Mouse (Mus musculus): ENCODE data around the gene Dynll1. TPM values are rescaled to one million over a fixed set of nuclear protein-coding genes. Genes with fewer than 3 reads are reported as not detected.
"Not testable (repeated sequence)": the region's sequence is repeated elsewhere in the genome, so short reads cannot be mapped to it uniquely, and the experiment has no call there.

Gene Dynll1
- polyA plus RNA-seq, 1 experiment from 2014 or later, result 1,865 TPM

DNA sequence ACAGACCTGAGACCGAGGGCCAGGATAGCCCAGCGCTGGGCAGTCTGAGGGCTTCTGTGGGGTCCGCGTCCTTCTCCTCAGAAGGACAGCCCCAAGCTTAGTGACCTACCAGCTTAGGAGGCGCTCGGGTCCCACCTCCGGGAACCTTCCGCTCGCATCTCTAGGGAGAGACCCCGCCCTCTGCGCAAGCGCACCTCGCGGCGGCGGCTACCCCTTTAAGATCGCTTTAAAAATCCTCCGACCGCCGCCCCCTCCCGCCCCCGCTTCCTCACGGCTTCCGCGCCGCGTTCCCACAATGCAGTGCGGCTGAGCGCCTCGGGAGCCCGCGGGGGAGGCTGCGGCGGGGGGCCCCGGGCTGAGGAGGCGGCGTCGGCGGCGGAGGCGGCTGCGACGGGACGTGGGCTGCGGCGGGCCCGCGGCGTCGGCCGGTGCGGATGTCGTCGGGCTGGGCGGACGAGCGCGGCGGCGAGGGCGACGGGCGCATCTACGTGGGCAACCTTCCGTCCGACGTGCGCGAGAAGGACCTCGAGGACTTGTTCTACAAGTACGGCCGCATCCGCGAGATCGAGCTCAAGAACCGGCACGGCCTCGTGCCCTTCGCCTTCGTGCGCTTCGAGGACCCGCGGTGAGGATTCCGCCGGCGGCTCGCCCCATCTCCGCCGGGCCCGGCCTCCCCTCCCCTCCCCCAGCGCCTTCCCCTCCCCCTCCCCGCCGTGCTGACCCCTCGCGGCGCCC is 26.2 kb upstream of the Dynll1 start, which contains the start of gene Srsf9:
Srsf9 (plus strand) TSS at position 303 of the 735 bp plus-strand sequence.
- Histone ChIP-seq H3K27me3 (ENCODE audit: low read depth, poor library complexity, severe bottlenecking) (no peaks in the 10 kb centered on the region), H3K4me3 (peak within 1 kb of the TSS; percentile 84), H3K27ac (peak within 1 kb of the TSS; percentile 98), H3K4me1 (peaks cover 22% of the 10 kb centered on the region), H3K36me3 (peaks cover 33% of the 10 kb centered on the region), H3K9me3 (replicated peaks) (no peaks in the 10 kb centered on the region)
- DNase-seq (ENCODE audit: low spot score), result peak; percentile 99
- WGBS, result under 1% methylated on average over 92 of the region's 97 CpGs

DNA sequence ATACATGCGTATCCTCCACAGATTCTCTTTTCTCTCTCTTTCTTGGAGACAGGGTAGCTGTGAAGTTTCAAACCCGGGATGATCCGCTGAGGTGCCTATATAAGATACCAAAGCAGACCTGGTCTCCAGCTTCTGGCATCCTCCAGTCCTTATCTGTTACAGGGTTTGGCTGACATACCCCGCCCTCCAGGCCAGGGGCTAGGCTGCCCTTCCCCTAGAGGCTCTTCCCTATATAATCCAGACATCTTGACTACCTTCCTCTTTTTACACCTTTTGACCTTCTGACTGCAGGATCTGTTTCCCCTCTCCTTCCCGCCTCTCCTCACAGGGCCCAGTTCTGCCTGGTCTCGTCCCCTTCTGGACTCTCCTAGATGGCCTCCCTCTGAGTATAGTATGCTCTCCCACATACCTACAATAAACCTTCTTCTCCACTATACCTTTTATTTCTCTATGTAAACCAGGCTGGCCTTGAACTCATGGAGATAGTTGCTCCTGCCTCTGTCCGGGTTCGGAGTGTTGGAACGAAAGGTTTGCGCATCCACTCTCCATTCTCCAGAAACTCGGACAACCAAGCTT is 25.5 kb upstream of the Dynll1 start:
- DNase-seq (ENCODE audit: low spot score), result peak; percentile 39
- peak overlapping the region; percentile 98 for H3K27ac ChIP-seq
- peaks cover 22% of the 10 kb centered on the region for H3K4me1 ChIP-seq
- no peaks in the 10 kb centered on the region for H3K27me3 ChIP-seq (ENCODE audit: low read depth, poor library complexity, severe bottlenecking)
- WGBS, result 29% methylated on average over 11 of the region's 11 CpGs
- H3K9me3 ChIP-seq (replicated peaks), result no peaks in the 10 kb centered on the region
- peaks cover 26% of the 10 kb centered on the region for H3K36me3 ChIP-seq
- H3K4me3 ChIP-seq, result peak overlapping the region; percentile 84

DNA sequence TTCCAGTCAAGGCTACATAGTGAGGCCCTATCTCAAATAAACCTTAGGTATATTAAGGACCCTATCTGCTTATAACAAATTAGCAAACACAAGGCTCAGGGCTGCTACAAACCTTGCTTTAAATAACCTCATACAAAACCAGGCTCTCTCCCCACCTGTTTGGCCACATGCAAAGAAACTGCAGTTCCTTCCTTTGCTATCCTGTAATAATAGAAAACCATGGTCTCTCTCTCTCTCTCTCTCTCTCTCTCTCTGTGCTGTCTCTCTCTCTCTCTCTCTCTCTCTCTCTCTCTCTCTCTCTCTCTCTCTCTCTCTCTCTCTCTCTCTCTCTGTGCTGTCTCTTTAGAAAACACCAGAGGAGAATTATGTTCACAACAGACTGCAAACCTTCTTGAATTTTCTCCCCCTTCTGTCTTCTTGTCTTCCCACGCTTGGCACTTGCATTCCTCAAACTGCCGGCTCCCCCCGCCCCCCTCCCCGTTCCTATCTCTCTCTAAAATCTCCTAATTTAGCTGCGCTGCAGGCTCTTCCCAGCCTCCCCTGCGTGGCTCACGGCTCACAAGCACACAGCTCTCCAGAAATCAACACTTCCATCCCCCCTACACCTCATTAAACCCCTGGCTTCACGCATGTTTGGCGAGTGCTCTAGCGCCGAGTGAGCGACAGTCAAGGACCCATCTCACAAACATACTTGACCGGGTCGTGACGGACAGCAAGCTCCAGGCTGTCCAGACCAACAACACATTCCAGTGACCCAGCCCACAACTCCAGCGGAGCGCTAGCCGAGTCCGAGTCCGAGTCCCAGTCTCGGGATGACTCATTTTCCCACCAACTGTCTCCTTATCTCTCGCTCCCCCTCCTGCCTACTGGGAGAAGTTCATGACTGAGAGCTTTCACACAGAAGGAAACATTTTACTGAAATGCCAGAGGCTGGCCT is 18.5 kb upstream of the Dynll1 start:
- Histone ChIP-seq H3K36me3 (no peaks in the 10 kb centered on the region), H3K9me3 (replicated peaks) (no peaks in the 10 kb centered on the region), H3K4me3 (peak overlapping the region; percentile 48), H3K4me1 (peaks cover 39% of the 10 kb centered on the region), H3K27me3 (ENCODE audit: low read depth, poor library complexity, severe bottlenecking) (no peaks in the 10 kb centered on the region), H3K27ac (peak overlapping the region; percentile 75)
- peak; percentile 69 for DNase-seq (ENCODE audit: low spot score)
- under 1% methylated on average over 22 of the region's 22 CpGs for WGBS

DNA sequence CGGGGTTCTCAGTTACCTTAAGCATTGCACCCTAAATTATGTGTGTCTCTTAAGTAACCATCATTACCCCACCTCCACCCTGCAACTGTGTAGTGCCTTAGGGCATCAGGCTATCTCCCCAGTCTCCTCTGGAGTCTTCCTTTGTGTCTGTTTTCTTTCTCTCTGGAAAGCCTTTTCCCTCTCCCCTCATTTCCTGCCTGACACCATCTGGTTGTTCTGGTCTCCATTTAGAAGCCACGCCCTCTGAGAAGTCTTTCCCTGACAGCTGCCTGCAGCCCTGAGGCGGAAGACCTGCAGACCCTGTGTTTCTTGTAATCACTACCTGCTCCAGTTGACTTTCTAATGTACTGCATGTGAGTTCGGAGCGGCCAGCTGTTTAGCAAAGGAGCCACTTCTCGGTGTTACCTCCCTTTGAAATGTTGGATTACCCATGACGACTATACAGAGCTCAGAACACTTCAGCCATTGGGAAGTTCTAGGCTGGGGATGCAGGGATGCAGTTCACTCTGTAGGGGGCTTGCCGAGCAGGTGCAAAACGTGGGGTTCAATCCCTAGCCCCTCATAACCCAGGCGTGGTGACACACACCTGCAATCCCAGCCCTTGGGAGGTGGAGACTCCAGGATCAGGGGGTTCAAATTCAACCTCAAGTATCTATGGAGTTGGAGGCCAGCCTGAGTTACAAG is 17.0 kb upstream of the Dynll1 start:
- Histone ChIP-seq H3K4me3 (peak overlapping the region; percentile 31), H3K4me1 (peaks cover 52% of the 10 kb centered on the region), H3K9me3 (replicated peaks) (no peaks in the 10 kb centered on the region), H3K27ac (peak overlapping the region; percentile 91), H3K27me3 (ENCODE audit: low read depth, poor library complexity, severe bottlenecking) (no peaks in the 10 kb centered on the region), H3K36me3 (no peaks in the 10 kb centered on the region)
- peak; percentile 79 for DNase-seq (ENCODE audit: low spot score)
- 2% methylated on average over 10 of the region's 10 CpGs for WGBS

DNA sequence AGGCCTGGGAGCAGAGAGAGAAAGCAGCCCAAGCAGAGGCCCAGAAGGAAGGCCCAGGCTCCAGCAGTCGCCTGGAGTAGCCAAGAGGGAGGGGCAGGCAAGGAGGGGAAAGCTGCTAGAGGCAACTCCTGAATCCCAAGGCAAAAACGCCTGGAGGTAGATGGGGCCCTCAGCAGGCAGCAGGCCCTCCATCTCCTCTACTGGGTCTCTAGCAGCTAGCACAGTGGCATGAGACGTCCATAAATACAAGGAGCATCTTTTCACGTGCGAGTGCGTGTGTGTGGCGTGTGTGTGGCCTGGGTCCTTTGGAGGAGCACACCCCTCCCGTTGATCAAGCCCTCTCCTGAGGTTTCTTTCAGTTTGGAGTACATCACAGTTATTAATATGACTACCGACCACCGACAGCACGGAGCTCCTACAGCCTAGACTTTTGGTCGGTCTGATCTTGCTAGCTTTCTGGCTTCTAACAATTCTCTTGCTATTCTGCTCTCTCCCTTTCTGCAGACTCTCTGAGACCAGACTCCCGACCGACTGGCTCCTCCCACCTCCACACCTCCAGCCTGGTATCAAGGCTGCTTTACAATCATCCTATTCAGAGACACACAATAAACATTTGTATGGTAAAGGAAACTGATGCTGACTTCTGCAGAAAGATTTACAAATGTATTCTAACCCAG is 16.3 kb upstream of the Dynll1 start:
- WGBS, result 3% methylated on average over 14 of the region's 14 CpGs
- H3K36me3 ChIP-seq, result no peaks in the 10 kb centered on the region
- DNase-seq (ENCODE audit: low spot score), result peak; percentile 58
- H3K4me1 ChIP-seq, result peaks cover 52% of the 10 kb centered on the region
- peak overlapping the region; percentile 31 for H3K4me3 ChIP-seq
- H3K27ac ChIP-seq, result peak overlapping the region; percentile 91
- no peaks in the 10 kb centered on the region for H3K27me3 ChIP-seq (ENCODE audit: low read depth, poor library complexity, severe bottlenecking)
- H3K9me3 ChIP-seq (replicated peaks), result no peaks in the 10 kb centered on the region

DNA sequence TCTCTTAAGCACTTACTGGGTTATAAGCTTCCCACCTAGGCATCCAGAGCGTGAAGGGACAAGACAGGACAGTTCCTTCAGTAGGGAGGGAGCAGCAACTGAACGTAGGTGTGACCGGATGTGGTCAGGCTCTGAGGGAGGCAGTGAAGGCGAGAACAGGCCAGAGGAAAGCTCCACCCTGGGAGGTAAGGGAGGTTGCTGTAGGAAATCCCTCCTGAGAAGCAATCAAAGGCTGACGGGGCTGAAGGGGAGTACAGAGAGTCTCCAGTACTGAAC is 12.8 kb upstream of the Dynll1 start:
- H3K36me3 ChIP-seq, result no peaks in the 10 kb centered on the region
- WGBS, result 28% methylated on average over 5 of the region's 5 CpGs
- H3K27ac ChIP-seq, result peak overlapping the region; percentile 68; the same call in 1 of the 2 replicates
- no peak overlapping the region for H3K4me3 ChIP-seq
- H3K27me3 ChIP-seq (ENCODE audit: low read depth, poor library complexity, severe bottlenecking), result no peaks in the 10 kb centered on the region
- DNase-seq (ENCODE audit: low spot score), result no peak
- H3K9me3 ChIP-seq (replicated peaks), result no peaks in the 10 kb centered on the region
- peaks cover 43% of the 10 kb centered on the region for H3K4me1 ChIP-seq

DNA sequence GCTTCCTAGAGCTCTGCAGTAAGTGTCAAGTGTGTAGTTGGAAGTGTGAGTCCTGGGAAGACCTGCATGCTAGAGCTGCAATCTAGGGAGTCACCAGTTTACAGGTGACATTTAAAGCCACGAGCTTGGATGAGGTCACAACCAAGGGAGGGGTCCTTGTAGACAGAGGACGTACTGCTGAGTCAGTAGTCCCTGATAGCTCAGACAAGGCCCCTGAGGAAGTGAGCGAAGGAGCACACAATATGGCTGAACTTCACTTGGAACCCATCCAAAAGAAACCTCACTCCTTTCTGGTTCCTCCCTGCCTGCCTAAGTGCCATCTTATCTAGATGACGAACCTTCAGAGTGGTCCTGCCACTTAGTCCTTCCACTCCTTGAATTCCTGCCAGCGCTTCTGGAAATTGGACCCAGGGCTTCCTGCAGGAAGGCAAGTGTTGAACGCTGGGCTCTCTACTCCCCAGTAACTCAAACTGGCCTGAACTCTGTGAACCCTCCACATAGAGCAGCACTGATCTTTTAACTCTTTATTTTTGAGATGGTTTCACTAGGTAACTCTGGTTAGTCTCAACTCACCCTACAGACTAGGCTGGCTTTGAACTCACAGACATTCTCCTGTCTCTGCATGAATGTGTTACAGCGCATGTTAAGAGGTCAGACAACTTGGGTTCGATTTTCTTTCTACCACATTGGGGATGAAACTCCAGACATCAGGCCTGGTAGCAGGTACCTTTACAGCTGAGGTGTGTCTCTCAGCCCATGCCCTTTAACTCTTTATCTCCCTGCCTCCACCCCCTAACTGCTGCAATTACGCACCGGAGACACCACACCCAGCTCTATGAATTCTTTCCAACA is 12.2 kb upstream of the Dynll1 start:
- no peaks in the 10 kb centered on the region for H3K9me3 ChIP-seq (replicated peaks)
- H3K4me3 ChIP-seq, result no peak overlapping the region
- WGBS, result 76% methylated on average over 10 of the region's 10 CpGs
- no peak for DNase-seq (ENCODE audit: low spot score)
- no peaks in the 10 kb centered on the region for H3K36me3 ChIP-seq
- H3K4me1 ChIP-seq, result peaks cover 37% of the 10 kb centered on the region
- peak overlapping the region; percentile 68; the same call in 1 of the 2 replicates for H3K27ac ChIP-seq
- H3K27me3 ChIP-seq (ENCODE audit: low read depth, poor library complexity, severe bottlenecking), result no peaks in the 10 kb centered on the region

DNA sequence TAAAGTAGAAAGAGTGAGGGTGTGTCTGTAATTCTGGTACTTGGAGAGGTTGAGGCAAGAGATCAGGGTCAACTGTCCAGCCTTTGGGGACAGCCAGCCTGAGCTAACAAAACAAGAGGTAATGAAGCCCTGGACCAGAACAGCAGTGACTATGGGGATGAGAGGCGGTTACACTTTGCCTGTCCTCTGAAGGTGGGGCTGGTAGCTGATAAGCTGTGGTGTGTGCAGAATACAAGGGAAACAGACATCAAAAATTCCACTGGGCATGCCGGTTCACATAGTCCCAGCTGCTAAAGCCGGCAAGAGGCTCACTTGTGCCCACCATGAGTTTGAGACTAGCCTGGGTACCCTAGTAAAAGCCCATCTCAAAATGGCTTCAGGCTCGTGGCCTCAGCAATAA is 11.6 kb upstream of the Dynll1 start:
- no peak for DNase-seq (ENCODE audit: low spot score)
- Histone ChIP-seq H3K36me3 (no peaks in the 10 kb centered on the region), H3K4me3 (no peak overlapping the region), H3K27me3 (ENCODE audit: low read depth, poor library complexity, severe bottlenecking) (no peaks in the 10 kb centered on the region), H3K4me1 (peaks cover 30% of the 10 kb centered on the region), H3K27ac (0 out of 2 replicates have a peak overlapping the region, but pooled peaks have one; percentile 3), H3K9me3 (replicated peaks) (no peaks in the 10 kb centered on the region)
- WGBS, result 82% methylated on average over 4 of the region's 4 CpGs

DNA sequence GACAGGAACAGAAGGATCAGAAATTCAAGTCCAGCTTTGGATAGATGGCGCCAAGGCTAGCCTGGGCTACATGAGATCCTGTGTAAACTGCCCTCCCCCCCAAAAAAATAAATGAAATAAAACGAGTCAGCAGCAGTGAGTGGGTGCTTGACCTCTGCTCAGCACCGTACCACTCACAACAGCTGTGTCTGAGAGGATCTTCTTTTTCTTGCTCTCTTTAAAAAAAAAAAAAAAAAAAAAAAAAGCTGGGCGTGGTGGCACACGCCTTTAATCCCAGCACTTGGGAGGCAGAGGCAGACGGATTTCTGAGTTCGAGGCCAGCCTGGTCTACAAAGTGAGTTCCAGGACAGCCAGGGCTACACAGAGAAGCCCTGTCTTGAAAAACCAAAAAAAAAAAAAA is 1.4 kb upstream of the Dynll1 start:
- not testable (repeated sequence) for DNase-seq (ENCODE audit: low spot score); H3K4me3 ChIP-seq

DNA sequence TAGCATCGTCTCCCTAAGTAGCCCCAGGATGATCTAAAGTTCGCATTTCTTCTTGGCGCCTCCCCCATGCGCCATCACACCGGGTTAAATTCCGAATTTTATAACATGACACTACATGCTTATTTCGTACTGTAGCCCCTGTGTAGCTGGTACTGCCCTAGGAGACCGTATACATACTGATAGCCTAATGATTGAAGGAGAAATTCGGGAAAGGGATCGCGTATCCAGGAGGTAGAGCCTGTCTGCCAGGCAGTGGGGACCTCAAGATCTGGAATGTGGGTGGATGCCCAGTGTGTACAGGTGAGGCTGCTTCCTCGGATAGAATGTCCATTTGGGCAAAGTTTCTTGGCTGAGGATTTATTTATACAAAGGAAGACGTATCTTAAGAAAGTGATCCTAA is 816 bp upstream of the Dynll1 start:
- H3K36me3 ChIP-seq, result peaks cover 34% of the 10 kb centered on the region
- no peaks in the 10 kb centered on the region for H3K27me3 ChIP-seq (ENCODE audit: low read depth, poor library complexity, severe bottlenecking)
- H3K4me3 ChIP-seq, result peak overlapping the region; percentile 93
- H3K27ac ChIP-seq, result peak overlapping the region; percentile 93
- peaks cover 31% of the 10 kb centered on the region for H3K4me1 ChIP-seq
- DNase-seq (ENCODE audit: low spot score), result no peak
- H3K9me3 ChIP-seq (replicated peaks), result no peaks in the 10 kb centered on the region
- WGBS, result 31% methylated on average over 13 of the region's 13 CpGs

More for the DNA sequence above, 1.4 kb upstream of the Dynll1 start:
- not testable (repeated sequence) for H3K9me3 ChIP-seq (replicated peaks); H3K27me3 ChIP-seq (ENCODE audit: low read depth, poor library complexity, severe bottlenecking); H3K27ac ChIP-seq
- Histone ChIP-seq H3K4me1 (peaks cover 31% of the 10 kb centered on the region), H3K36me3 (peaks cover 28% of the 10 kb centered on the region)
- WGBS, result 88% methylated on average over 7 of the region's 7 CpGs

DNA sequence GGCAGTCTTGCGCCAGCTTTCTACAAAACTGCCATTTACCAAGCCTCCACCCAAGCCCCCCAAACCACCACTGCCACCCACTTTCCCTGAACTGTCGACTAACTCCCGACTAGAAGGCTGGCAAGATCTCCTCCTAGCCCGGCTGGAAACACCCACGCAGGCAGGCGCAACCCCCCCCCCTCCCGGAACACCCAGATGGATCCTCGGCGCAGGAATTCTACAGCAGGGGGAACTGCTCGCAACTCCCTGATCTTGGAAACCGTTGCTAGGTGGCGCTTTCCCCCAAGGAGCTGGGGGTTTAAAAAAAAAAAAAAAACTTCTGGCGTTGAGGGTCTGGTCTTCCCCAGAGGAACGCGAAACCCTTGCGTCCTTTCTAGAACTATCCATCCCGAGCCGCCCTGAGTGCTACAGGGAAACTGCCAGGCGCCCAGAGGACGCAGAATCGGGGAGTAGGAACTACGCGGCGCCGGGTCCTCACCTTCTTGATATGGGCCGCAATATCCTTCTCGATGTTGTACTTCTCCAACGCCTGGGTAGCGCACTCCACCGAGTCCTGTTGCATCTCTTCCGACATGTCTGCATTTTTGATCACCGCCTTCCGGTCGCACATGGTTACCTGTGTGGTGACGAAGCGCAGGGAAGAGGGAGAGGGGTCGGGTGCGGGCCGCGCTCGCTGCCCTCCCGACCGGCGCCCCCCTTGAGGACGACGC is 609 bp downstream of the Dynll1 start:
- H3K27ac ChIP-seq, result peak overlapping the region; percentile 93

More for the DNA sequence above, 609 bp downstream of the Dynll1 start:
- Histone ChIP-seq H3K4me3 (peak overlapping the region; percentile 93), H3K9me3 (replicated peaks) (no peaks in the 10 kb centered on the region), H3K4me1 (peaks cover 34% of the 10 kb centered on the region), H3K27me3 (ENCODE audit: low read depth, poor library complexity, severe bottlenecking) (no peaks in the 10 kb centered on the region), H3K36me3 (peaks cover 48% of the 10 kb centered on the region)
- peak; percentile 71 for DNase-seq (ENCODE audit: low spot score)
- WGBS, result under 1% methylated on average over 46 of the region's 46 CpGs
